Mouse (Mus musculus): ENCODE results near the gene Hmg20b.

DNA sequence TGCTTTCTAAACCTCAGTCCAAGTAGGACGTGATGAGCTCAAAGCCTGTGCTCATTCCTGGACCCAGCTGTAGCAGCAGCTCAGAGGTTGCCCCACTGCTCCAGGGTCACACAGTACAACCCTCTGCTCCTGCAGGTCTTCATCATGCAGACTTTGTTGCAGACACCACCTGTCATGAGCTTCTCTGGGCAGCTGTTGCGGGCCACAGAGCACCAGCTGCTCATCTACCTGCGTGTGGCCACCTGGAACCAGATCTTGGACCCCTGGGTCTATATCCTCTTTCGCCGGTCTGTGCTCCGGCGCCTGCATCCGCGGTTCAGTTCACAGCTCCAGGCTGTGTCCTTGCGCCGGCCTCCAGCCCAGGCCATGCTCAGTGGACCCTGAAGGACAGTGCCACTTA lies 16.0 kb downstream of the Hmg20b start:
- TF ChIP-seq POLR2A (IDR thresholded peaks at IDR 0.05; ENCODE audit: insufficient read length, low read depth) (no peak), E2F4 (IDR thresholded peaks at IDR 0.05; ENCODE audit: insufficient read depth) (no peak), TCF12 (IDR thresholded peaks at IDR 0.05; ENCODE audit: insufficient read depth, poor library complexity, severe bottlenecking) (no peak), MYOG (IDR thresholded peaks at IDR 0.05; ENCODE audit: control insufficient read depth in 1 of 3, insufficient read depth in 1 of 3, insufficient read length in 2 of 3, low read depth in 2 of 3) (peak in 2 of 3 experiments; percentile 28 to 68), SRF (IDR thresholded peaks at IDR 0.05; ENCODE audit: control insufficient read depth, insufficient read length, low read depth) (no peak), MAX (IDR thresholded peaks at IDR 0.05; ENCODE audit: low read depth) (no peak)

Data from myocyte (in vitro differentiated cells).